Mouse (Mus musculus) midbrain, embryonic 14.5 days (tissue): ENCODE measurements around the gene Gm28729. TPM values are rescaled to one million over a fixed set of nuclear protein-coding genes. Genes with fewer than 3 reads are reported as not detected.
"Not testable (repeated sequence)": the region's sequence is repeated elsewhere in the genome, so short reads cannot be mapped to it uniquely, and the experiment has no call there.

ENCODE experiments used
- ATAC-seq: fragments of 200-750 bp; cut with Nextera tagmentation; 2 replicates; pipeline ENCODE4 v1.8.0; 2017; ENCODE audit warnings: moderate number of reproducible peaks, moderate library complexity; ENCODE audit not compliant: low FRiP score, low TSS enrichment
- DNase-seq: peaks from one replicate; pipeline ENCODE4 v3.0.0-alpha.2; 2015
- H3K27ac ChIP-seq: fragments of 300-500 bp; sonication (generic); replicated peaks from 2 replicates; pipeline ENCODE4 v1.5.1; 2014; ENCODE audit warnings: mild to moderate bottlenecking, low read depth, low read length, moderate library complexity
- H3K27me3 ChIP-seq: fragments of 300-500 bp; sonication (generic); 2 replicates; pipeline ENCODE4 v1.6.1; 2014; ENCODE audit warnings: low read length, control low read depth, mixed read lengths; ENCODE audit not compliant: control insufficient read depth, insufficient read depth
- H3K36me3 ChIP-seq: fragments of 300-500 bp; sonication (generic); 2 replicates; pipeline ENCODE4 v1.6.1; 2014; ENCODE audit warnings: low read length, control low read depth; ENCODE audit not compliant: control insufficient read depth, insufficient read depth
- H3K4me1 ChIP-seq: fragments of 300-500 bp; sonication (generic); 2 replicates; pipeline ENCODE4 v1.6.1; 2014; ENCODE audit warnings: mild to moderate bottlenecking, antibody characterized with exemption, low read length, control low read depth; ENCODE audit not compliant: control insufficient read depth, insufficient read depth
- H3K4me2 ChIP-seq: fragments of 300-500 bp; sonication (generic); 2 replicates; pipeline ENCODE4 v1.6.1; 2014; ENCODE audit warnings: mild to moderate bottlenecking, low read length, moderate library complexity
- H3K4me3 ChIP-seq: fragments of 300-500 bp; sonication (generic); replicated peaks from 2 replicates; pipeline ENCODE4 v1.5.1; 2014; ENCODE audit warnings: low read depth, low read length
- H3K9ac ChIP-seq: fragments of 300-500 bp; sonication (generic); replicated peaks from 2 replicates; pipeline ENCODE4 v1.6.1; 2014; ENCODE audit warnings: mild to moderate bottlenecking, low read length, moderate library complexity
- H3K9me3 ChIP-seq: fragments of 300-500 bp; sonication (generic); 2 replicates; pipeline ENCODE4 v1.6.1; 2016; ENCODE audit warnings: low read length, control low read depth, mixed read lengths; ENCODE audit not compliant: control insufficient read depth
- WGBS: fragments of 180-500 bp; shearing (Covaris S2); extraction: QIAGEN DNeasy Blood & Tissue Kit; methylation state at CpG from one replicate; pipeline ENCODE4 v1.1.7; 2014; 5-methylcytosine and 5-hydroxymethylcytosine counted together
- polyA plus RNA-seq: library from polyadenylated mRNA; unstranded; fragments of >200 nt; fragmentation: Nextera tagmentation; extraction: Ambion mirVana; gene quantifications from 2 replicates; pipeline ENCODE4 v1.2.1, GENCODE M21; 2014

The Gm28729 gene
- polyA plus RNA-seq, 1 experiment from 2014 or later, result not detected

DNA sequence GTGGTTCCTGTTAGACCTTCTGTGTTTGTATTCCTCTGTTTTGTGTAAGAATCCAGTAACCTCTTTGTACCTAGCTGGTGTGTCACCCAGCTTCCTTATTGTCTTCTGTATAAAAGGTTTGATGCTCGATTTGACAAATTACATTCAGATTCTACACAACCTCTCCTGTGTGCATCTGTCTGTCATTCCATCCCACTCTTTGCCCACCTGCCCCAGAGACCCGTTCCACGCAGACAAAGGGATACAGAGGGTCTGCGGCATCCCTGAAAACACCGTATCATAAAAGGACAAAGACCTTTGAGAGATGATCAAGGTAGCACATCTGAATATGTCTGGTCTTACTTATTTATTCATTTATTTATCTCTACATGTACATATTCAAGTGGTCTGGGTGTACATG, 37.2 kb downstream of the Gm28729 start:
- ATAC-seq, H3K9me3 ChIP-seq, H3K4me3 ChIP-seq, H3K4me2 ChIP-seq, H3K27ac ChIP-seq, H3K9ac ChIP-seq, H3K36me3 ChIP-seq, DNase-seq, H3K27me3 ChIP-seq, H3K4me1 ChIP-seq: not testable (repeated sequence)
- 91% methylated on average over 5 of the region's 5 CpGs for WGBS

- H3K27ac ChIP-seq, result no peak overlapping the region
- H3K4me1 ChIP-seq, result no peaks in the 10 kb centered on the region
- H3K36me3 ChIP-seq, result no peaks in the 10 kb centered on the region
- WGBS, result 53% methylated on average over 2 of the region's 2 CpGs
- H3K4me2 ChIP-seq, result no peak overlapping the region
- no peaks in the 10 kb centered on the region for H3K27me3 ChIP-seq
- H3K9me3 ChIP-seq, result no peaks in the 10 kb centered on the region
- ATAC-seq (no peak), DNase-seq (no peak)
- H3K4me3 ChIP-seq, result no peak overlapping the region
- H3K9ac ChIP-seq, result no peak overlapping the region
Observed at GRCm38 (mm10) chr9:96483648-96484047, 41.4 kb downstream of the Gm28729 start.

- ATAC-seq, result no peak
- DNase-seq, result no peak
- whole genome bisulfite sequencing, result 74% methylated on average over 3 of the region's 3 CpGs
Observed at GRCm38 (mm10) chr9:96483028-96483427, 42.0 kb downstream of the Gm28729 start.

DNA sequence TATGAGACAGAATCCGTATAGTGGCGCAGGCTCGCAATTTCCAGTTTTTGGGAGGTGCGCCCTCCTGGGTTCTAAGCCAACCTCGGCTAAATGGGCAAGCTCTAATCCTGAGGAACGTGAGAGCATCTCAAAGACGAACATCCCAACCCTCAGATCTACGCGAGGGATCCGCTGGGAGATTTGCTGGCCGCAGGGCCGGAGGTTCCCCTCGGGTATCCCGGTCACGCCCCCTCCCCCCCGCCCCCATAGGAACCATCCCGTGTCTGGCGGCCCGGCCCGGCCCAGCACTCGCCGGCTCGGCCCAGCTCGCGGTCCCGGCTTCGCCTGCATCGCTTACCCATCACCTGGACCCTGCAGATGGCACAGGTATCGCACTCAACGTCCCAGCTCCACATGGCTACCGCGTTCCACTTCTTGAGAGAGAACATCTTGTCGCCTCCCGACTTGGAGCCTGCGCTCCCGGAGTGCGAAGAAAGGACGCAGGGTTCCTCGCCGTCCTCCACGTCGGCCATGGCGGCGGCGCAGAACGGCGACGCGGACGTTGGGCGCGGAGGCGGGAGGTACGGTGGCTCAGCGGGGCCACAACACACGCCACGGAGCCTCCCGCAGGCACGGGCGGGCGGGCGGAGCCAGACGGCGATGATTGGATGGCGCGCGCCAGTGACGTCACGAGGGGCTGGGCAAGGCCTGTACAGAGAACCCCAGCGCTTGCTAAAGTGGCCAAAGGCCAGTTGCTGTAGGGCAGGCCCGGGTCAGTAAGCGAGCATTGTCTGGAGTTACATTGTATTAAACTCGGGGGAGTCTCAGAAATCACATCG, 46.8 kb downstream of the Gm28729 start, which contains the start of gene Rnf7:
Gene Rnf7, minus strand, starts transcription at position 605 of the 818 bp plus-strand sequence.
- Histone ChIP-seq H3K4me2 (peak within 1 kb of the TSS; percentile 89), H3K36me3 (peaks cover 18% of the 10 kb centered on the region), H3K9me3 (no peaks in the 10 kb centered on the region), H3K27ac (peak within 1 kb of the TSS; percentile 89), H3K9ac (peak within 1 kb of the TSS; percentile 78), H3K27me3 (no peaks in the 10 kb centered on the region), H3K4me1 (peaks cover 10% of the 10 kb centered on the region; the same call in 1 of the 2 replicates), H3K4me3 (peak within 1 kb of the TSS; percentile 59)
- DNase-seq, result peak; percentile 100
- WGBS, result under 1% methylated on average over 74 of the region's 74 CpGs
- peak; percentile 99 for ATAC-seq

More at GRCm38 (mm10) chr9:96483028-96483427, 42.0 kb downstream of the Gm28729 start:
- Histone ChIP-seq H3K9me3 (no peaks in the 10 kb centered on the region), H3K27ac (no peak overlapping the region), H3K4me2 (no peak overlapping the region), H3K36me3 (no peaks in the 10 kb centered on the region), H3K4me3 (no peak overlapping the region), H3K9ac (no peak overlapping the region), H3K27me3 (no peaks in the 10 kb centered on the region), H3K4me1 (no peaks in the 10 kb centered on the region)

GRCm38 (mm10) chr9:96472356-96472755, 52.7 kb downstream of the Gm28729 start:
- no peaks in the 10 kb centered on the region for H3K27me3 ChIP-seq
- H3K36me3 ChIP-seq, result peaks cover 42% of the 10 kb centered on the region
- no peak overlapping the region for H3K9ac ChIP-seq
- H3K9me3 ChIP-seq, result no peaks in the 10 kb centered on the region
- no peak overlapping the region for H3K4me3 ChIP-seq
- WGBS, result 88% methylated on average over 3 of the region's 3 CpGs
- no peak for ATAC-seq
- H3K27ac ChIP-seq, result no peak overlapping the region
- peaks cover 6% of the 10 kb centered on the region; the same call in 1 of the 2 replicates for H3K4me1 ChIP-seq
- no peak for DNase-seq
- no peak overlapping the region for H3K4me2 ChIP-seq

GRCm38 (mm10) chr9:96471681-96472080, 53.4 kb downstream of the Gm28729 start:
- not testable (repeated sequence) for H3K4me1 ChIP-seq, H3K9ac ChIP-seq, H3K9me3 ChIP-seq, H3K27ac ChIP-seq, DNase-seq, H3K4me3 ChIP-seq, H3K4me2 ChIP-seq, H3K27me3 ChIP-seq, ATAC-seq
- WGBS, result 77% methylated on average over 4 of the region's 4 CpGs
- peaks cover 49% of the 10 kb centered on the region for H3K36me3 ChIP-seq

- Histone ChIP-seq H3K9me3 (no peaks in the 10 kb centered on the region), H3K36me3 (peaks cover 47% of the 10 kb centered on the region), H3K27ac (no peak overlapping the region), H3K4me2 (no peak overlapping the region), H3K27me3 (no peaks in the 10 kb centered on the region), H3K4me1 (no peaks in the 10 kb centered on the region), H3K4me3 (no peak overlapping the region), H3K9ac (no peak overlapping the region)
- 96% methylated on average over 8 of the region's 8 CpGs for WGBS
- DNase-seq (no peak), ATAC-seq (no peak)
Observed at GRCm38 (mm10) chr9:96470266-96470974, 54.6 kb downstream of the Gm28729 start.

DNA sequence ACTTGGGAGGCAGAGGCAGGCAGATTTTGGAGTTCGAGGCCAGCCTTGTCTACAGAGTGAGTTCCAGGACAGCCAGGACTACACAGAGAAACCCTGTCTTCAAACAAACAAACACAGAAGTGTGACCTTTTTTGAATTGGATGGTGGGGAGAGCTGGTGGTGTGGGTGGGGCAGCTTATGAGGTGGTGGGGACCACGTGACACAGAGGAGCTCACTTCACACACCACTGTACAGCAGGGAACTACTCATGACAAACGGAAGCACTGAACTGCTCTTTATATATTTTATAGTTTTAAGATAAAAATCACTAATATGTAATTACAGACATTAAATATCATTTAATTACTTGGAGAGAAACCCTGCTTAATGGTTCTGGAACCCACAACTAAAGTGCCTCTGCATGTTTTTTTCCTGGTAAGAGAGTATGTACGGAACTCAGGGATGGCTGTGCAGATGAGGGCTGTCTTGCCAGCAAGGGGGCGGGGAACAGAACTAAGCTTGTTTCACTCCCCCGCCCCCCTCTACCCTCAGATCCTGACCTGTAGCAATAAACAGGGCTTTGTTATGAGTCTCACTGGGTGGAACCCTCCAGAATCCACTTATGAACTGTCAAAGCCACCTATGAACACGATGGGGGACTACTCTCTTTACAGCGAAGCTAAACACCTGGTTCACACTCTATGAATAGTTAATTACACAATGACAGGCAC, 55.4 kb downstream of the Gm28729 start:
- no peak for ATAC-seq
- peaks cover 40% of the 10 kb centered on the region for H3K36me3 ChIP-seq
- H3K9me3 ChIP-seq, result no peaks in the 10 kb centered on the region
- H3K27ac ChIP-seq, result no peak overlapping the region
- no peaks in the 10 kb centered on the region for H3K27me3 ChIP-seq
- no peaks in the 10 kb centered on the region for H3K4me1 ChIP-seq
- no peak overlapping the region for H3K9ac ChIP-seq
- 72% methylated on average over 8 of the region's 8 CpGs for WGBS
- no peak overlapping the region for H3K4me2 ChIP-seq
- no peak overlapping the region for H3K4me3 ChIP-seq
- DNase-seq, result no peak
